Mouse (Mus musculus) testis, adult 2 months (tissue): ENCODE results near the gene Mdga2. TPM values are rescaled to one million over a fixed set of nuclear protein-coding genes. Genes with fewer than 3 reads are reported as not detected.

Experiments used
- H3K27ac ChIP-seq: fragments of 200-500 bp; 2 replicates; pipeline ENCODE4 v1.5.1; 2012; ENCODE audit warnings: low read depth, low read length; ENCODE audit not compliant: control insufficient read depth, insufficient read depth
- H3K27me3 ChIP-seq: fragments of 200-500 bp; 2 replicates; pipeline ENCODE4 v1.6.1; 2012; ENCODE audit warnings: mild to moderate bottlenecking, low read length, moderate library complexity; ENCODE audit not compliant: control insufficient read depth, insufficient read depth
- H3K36me3 ChIP-seq: fragments of 200-500 bp; 2 replicates; pipeline ENCODE4 v1.6.1; 2012; ENCODE audit warnings: mild to moderate bottlenecking, low read length; ENCODE audit not compliant: control insufficient read depth, insufficient read depth
- H3K4me1 ChIP-seq: fragments of 200-500 bp; 2 replicates; pipeline ENCODE4 v1.6.1; 2012; ENCODE audit warnings: low read length; ENCODE audit not compliant: control insufficient read depth, insufficient read depth
- H3K4me3 ChIP-seq: fragments of 200-500 bp; 2 replicates; pipeline ENCODE4 v1.5.1; 2012; ENCODE audit warnings: low read depth, mild to moderate bottlenecking, low read length, moderate library complexity, mixed read lengths; ENCODE audit not compliant: control insufficient read depth
- CTCF ChIP-seq: fragments of 200-500 bp; IDR thresholded peaks from 2 replicates; pipeline ENCODE4 v1.5.1; 2012; ENCODE audit warnings: low read depth, mild to moderate bottlenecking, inconsistent platforms, low read length, moderate library complexity; ENCODE audit not compliant: control insufficient read depth, insufficient read depth, insufficient replicate concordance
- POLR2A ChIP-seq: fragments of 200-500 bp; IDR thresholded peaks from 2 replicates; pipeline ENCODE4 v1.6.1; 2012; ENCODE audit warnings: low read depth, mild to moderate bottlenecking, inconsistent platforms, low read length, moderate library complexity; ENCODE audit not compliant: control insufficient read depth
- polyA plus RNA-seq: library from polyadenylated mRNA; depleted of rRNA; stranded (reverse); fragments of >200 nt; gene quantifications from 2 replicates; pipeline ENCODE4 v1.2.3, GENCODE M21; 2012

Mdga2 gene
- polyA plus RNA-seq, 1 experiment = 6.8 TPM

DNA sequence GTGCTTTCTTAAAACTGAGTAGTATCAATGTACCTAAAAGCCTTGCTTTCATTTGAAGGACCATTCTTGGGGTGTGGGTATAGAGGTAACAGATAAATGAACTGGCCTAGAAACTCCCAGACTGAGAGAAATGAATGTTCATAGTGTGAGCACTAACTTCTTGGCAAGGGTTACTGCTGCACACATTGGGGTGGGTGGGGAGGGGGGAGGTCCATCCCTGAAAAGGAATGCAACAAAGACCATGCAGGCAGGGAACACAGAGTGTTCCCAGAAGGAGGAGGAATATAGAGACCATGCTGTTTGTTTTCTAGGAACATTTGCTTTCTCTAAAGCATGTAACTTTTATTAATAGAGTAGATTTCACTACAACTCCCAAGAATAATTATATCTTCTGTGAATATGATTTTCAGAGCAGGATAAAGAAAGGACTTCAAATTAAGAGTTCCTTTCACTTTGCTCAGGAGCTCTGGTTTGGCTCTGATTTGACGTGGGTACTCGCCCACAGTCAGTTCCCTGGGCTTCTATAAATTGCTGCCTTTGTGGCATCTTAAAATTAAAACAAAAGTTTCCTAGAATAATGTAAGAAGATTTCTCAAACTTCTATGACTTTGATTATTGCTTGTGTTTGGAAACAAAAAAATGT, 666.0 kb downstream of the Mdga2 start:
- no peak overlapping the region for H3K27ac ChIP-seq
- TF ChIP-seq POLR2A = no peak
- no peaks in the 10 kb centered on the region for H3K27me3 ChIP-seq
- H3K4me3 ChIP-seq = no peak overlapping the region
- no peaks in the 10 kb centered on the region for H3K4me1 ChIP-seq
- no peaks in the 10 kb centered on the region for H3K36me3 ChIP-seq

DNA sequence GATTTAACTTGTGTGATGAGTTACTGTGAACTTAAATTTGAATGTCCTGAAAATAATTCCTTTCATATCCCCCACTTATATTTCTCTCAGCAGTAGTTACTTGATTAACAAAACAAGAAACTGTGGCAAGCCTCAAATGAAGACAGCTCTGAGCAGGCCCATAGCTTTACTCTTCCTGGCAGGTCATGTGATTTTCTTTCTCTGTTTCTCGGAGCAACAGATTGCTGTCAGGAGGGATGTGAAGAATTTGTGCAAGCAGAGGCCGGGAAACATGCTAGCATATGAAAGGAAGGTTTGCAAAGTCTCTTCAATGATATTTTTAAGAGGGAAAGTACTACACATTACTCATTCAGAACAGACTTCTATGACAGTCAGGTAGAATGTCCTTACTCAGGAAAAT, 697.4 kb downstream of the Mdga2 start:
- H3K4me3 ChIP-seq = no peak overlapping the region
- no peaks in the 10 kb centered on the region for H3K36me3 ChIP-seq
- H3K4me1 ChIP-seq = no peaks in the 10 kb centered on the region
- H3K27ac ChIP-seq = no peak overlapping the region
- TF ChIP-seq POLR2A = no peak
- TF ChIP-seq CTCF = no peak
- no peaks in the 10 kb centered on the region for H3K27me3 ChIP-seq

DNA sequence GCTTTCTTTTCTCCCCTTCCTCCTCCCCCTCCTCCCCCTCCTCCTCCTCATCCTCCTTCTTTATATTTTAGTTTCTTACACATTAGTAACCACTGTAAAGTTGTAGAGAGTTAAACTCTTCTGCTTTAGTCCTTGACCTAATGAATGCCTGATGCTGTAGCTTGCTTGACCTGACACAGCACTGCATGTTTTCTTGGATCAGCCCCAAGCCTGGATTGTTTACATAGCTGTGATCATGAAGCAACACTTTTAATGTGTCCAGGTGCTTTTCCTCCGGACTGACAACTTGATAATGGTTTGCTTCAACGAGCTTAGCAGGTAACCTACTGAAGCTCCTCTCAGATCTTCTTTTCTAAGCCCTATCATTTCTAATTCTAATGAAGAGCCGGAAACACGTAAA, 723.1 kb downstream of the Mdga2 start:
- no peak overlapping the region for H3K4me3 ChIP-seq
- no peaks in the 10 kb centered on the region for H3K27me3 ChIP-seq
- H3K27ac ChIP-seq = no peak overlapping the region
- TF ChIP-seq CTCF (no peak), POLR2A (no peak)
- no peaks in the 10 kb centered on the region for H3K36me3 ChIP-seq
- H3K4me1 ChIP-seq = no peaks in the 10 kb centered on the region

DNA sequence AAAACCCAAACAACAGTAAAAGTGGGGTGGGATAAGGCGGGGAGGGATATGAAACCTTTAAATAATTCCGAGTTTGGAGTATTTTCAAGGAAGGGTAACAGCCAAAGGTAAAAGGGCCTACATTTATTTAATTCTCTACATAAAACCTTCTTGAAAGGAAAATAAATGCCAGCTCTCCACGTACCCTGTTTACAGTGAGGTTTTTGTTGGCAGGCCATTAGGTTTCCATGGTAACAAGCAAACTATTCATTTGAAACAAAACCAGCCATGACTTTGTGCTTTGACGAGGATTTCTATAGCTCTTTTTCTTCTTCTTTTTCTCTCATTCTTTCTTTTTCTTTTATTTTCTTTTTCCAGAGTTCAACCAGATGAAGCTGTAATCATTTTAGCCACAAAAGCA, 751.5 kb downstream of the Mdga2 start:
- no peak overlapping the region for H3K27ac ChIP-seq
- TF ChIP-seq POLR2A (no peak), CTCF (no peak)

DNA sequence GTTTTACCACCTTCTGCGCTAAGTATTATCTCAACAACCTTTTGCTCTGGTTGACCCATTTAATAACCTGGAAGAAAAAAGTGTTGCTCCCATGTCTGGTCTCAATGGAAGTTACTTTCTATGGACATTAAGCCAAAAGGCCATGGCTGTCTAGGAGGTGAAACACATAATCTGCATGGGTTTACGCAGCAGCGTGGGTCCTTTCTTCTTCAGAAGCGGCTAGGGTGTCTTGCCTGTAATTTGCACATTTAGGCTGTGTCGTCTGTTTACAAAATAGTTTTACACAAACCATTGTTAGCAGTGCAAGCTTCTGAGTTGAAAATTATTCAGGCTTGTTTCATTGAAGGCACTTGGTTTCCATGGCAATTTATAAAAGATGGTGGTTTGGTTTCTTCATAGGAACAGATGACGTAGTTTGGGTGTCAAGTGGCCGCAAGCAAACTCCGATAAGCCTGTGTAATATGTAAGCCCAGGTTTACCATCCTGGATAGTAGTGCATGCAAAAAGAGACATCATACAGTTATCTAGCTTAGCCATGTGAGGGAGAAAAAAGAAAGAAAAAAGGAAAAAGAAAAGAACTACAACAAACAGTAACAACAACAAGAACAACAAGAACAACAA, 752.0 kb downstream of the Mdga2 start:
- no peak overlapping the region for H3K27ac ChIP-seq
- no peak for TF ChIP-seq CTCF
- no peak for TF ChIP-seq POLR2A

More for the DNA sequence above, 751.5 kb downstream of the Mdga2 start:
- H3K4me3 ChIP-seq = no peak overlapping the region
- no peaks in the 10 kb centered on the region for H3K27me3 ChIP-seq
- H3K36me3 ChIP-seq = no peaks in the 10 kb centered on the region
- no peaks in the 10 kb centered on the region; the same call in 1 of the 2 replicates for H3K4me1 ChIP-seq

DNA sequence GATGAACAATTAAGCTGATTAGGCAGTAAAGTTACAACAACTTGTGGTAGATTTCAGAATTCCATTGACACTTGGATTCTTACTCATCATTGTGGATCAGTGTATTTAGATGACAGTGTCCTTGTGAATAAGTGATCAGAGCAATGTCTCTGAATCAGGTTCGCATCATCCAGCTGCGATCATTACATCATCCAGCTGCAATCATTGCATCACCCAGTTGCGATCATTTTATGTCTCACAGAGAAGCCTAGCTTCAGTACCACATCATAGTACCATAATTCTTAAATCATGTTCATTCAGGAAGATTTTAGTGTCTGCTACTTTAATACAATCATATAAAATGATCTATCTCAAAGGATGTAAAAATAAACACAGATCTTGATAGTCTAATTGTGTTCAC, 756.8 kb downstream of the Mdga2 start:
- no peaks in the 10 kb centered on the region for H3K27me3 ChIP-seq
- TF ChIP-seq CTCF (no peak), POLR2A (no peak)
- no peaks in the 10 kb centered on the region for H3K36me3 ChIP-seq
- H3K4me3 ChIP-seq = no peak overlapping the region
- H3K27ac ChIP-seq = no peak overlapping the region
- no peaks in the 10 kb centered on the region; the same call in 1 of the 2 replicates for H3K4me1 ChIP-seq

More for the DNA sequence above, 752.0 kb downstream of the Mdga2 start:
- Histone ChIP-seq H3K27me3 (no peaks in the 10 kb centered on the region), H3K36me3 (no peaks in the 10 kb centered on the region), H3K4me3 (peak overlapping the region; percentile 37; the same call in 1 of the 2 replicates), H3K4me1 (no peaks in the 10 kb centered on the region; the same call in 1 of the 2 replicates)

DNA sequence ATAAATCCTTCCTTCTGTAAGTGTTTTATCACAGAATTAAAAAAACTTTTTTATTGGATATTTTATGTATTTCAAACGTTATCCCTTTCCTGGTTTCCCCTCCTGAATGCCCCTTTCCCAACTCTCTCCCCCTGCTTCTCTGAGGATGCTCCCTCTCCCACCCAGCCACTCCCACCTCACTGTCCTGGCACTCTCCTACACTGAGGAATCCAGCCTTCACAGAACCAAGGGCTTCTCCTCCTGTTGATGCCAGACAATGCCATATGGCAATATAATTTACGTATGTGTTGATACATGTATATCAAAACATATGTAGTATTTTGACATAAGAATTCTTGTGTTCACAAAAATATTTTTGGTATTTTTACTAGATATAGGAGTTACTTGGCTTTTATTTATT, 779.0 kb downstream of the Mdga2 start:
- no peaks in the 10 kb centered on the region for H3K27me3 ChIP-seq
- H3K4me3 ChIP-seq = no peak overlapping the region
- TF ChIP-seq POLR2A (no peak), CTCF (no peak)
- no peaks in the 10 kb centered on the region for H3K4me1 ChIP-seq
- H3K36me3 ChIP-seq = no peaks in the 10 kb centered on the region
- H3K27ac ChIP-seq = no peak overlapping the region
